Mouse (Mus musculus): ENCODE results near the gene Cdkn2d.
A peak's percentile ranks its signal among the peaks of the same experiment; 100 is the strongest.

Cdkn2d gene

GRCm38 (mm10) chr9:21243826-21244427 is 47.3 kb downstream of the Cdkn2d start:
- DNase-seq: no peak

- peak; percentile 93 for DNase-seq
Measured at GRCm38 (mm10) chr9:21241343-21241742, 49.9 kb downstream of the Cdkn2d start.

- peak; percentile 31 for DNase-seq
Measured at GRCm38 (mm10) chr9:21239465-21239848, 51.8 kb downstream of the Cdkn2d start.

GRCm38 (mm10) chr9:21238733-21239464 is 52.3 kb downstream of the Cdkn2d start, which contains the start of gene Keap1:
Gene Keap1, minus strand, starts transcription at chr9:21239361.
- DNase-seq: peak; percentile 90

Measured in thymus, postnatal 4 days (tissue).